Mouse (Mus musculus) inflammation-experienced regulatory T-cells, adult 6 months (primary cell): ENCODE results near the gene Rpl21. TPM values are rescaled to one million over a fixed set of nuclear protein-coding genes. Genes with fewer than 3 reads are reported as not detected.

Source experiments
- ATAC-seq: one replicate; pipeline ENCODE4 v1.8.0; 2017
- polyA plus RNA-seq, 3 experiments: library from polyadenylated mRNA; unstranded; fragments of 100-300 nt; shearing (Covaris generic); gene quantifications; one replicate each; pipeline ENCODE4 v1.2.1; 2017

The Rpl21 gene
- polyA plus RNA-seq, result 1,000 to 10,000 TPM in 1 of 3 experiments, 100 to 1,000 TPM in 2; 475 to 1,461 (median 755) TPM

- ATAC-seq, result peak; percentile 94
Observed at GRCm38 (mm10) chr5:146832769-146833448, at the start of gene Rpl21. Gene Rpl21 (plus strand): TSS chr5:146832890.

GRCm38 (mm10) chr5:146783300-146783699, 49.4 kb upstream of the Rpl21 start:
- no peak for ATAC-seq

GRCm38 (mm10) chr5:146783891-146784290, 48.8 kb upstream of the Rpl21 start:
- no peak for ATAC-seq

- ATAC-seq, result no peak
Observed at GRCm38 (mm10) chr5:146786123-146786522, 46.6 kb upstream of the Rpl21 start.

GRCm38 (mm10) chr5:146789413-146789812, 43.3 kb upstream of the Rpl21 start:
- no peak for ATAC-seq

GRCm38 (mm10) chr5:146790944-146791343, 41.7 kb upstream of the Rpl21 start:
- ATAC-seq, result no peak

GRCm38 (mm10) chr5:146792140-146792791, 40.4 kb upstream of the Rpl21 start:
- no peak for ATAC-seq

- ATAC-seq, result no peak
Observed at GRCm38 (mm10) chr5:146793630-146794083, 39.0 kb upstream of the Rpl21 start.

- peak; percentile 41 for ATAC-seq
Observed at GRCm38 (mm10) chr5:146794084-146794852, 38.4 kb upstream of the Rpl21 start.

- peak; percentile 87 for ATAC-seq
Observed at GRCm38 (mm10) chr5:146794853-146795252, 37.8 kb upstream of the Rpl21 start, which contains the start of gene Usp12. Gene Usp12 (minus strand): TSS chr5:146795006.

GRCm38 (mm10) chr5:146795728-146796127, 37.0 kb upstream of the Rpl21 start:
- no peak for ATAC-seq

GRCm38 (mm10) chr5:146798031-146798430, 34.7 kb upstream of the Rpl21 start:
- ATAC-seq, result no peak

GRCm38 (mm10) chr5:146806004-146806430, 26.7 kb upstream of the Rpl21 start:
- no peak for ATAC-seq

- ATAC-seq, result no peak
Observed at GRCm38 (mm10) chr5:146809951-146810350, 22.7 kb upstream of the Rpl21 start.

- no peak for ATAC-seq
Observed at GRCm38 (mm10) chr5:146812866-146813265, 19.8 kb upstream of the Rpl21 start.

- no peak for ATAC-seq
Observed at GRCm38 (mm10) chr5:146813421-146813820, 19.3 kb upstream of the Rpl21 start.

- no peak for ATAC-seq
Observed at GRCm38 (mm10) chr5:146815394-146815793, 17.3 kb upstream of the Rpl21 start.

GRCm38 (mm10) chr5:146817583-146817982, 15.1 kb upstream of the Rpl21 start:
- no peak for ATAC-seq

GRCm38 (mm10) chr5:146818906-146819623, 13.6 kb upstream of the Rpl21 start:
- ATAC-seq, result peak; percentile 41

GRCm38 (mm10) chr5:146823005-146823404, 9.7 kb upstream of the Rpl21 start:
- ATAC-seq, result no peak

GRCm38 (mm10) chr5:146829528-146829927, 3.2 kb upstream of the Rpl21 start:
- ATAC-seq, result peak; percentile 39

GRCm38 (mm10) chr5:146832435-146832768, 288 bp upstream of the Rpl21 start:
- ATAC-seq, result peak; percentile 25
